Mouse (Mus musculus) embryonic facial prominence, embryonic 12.5 days (tissue): ENCODE measurements around the gene Tradd. TPM values are rescaled to one million over a fixed set of nuclear protein-coding genes. Genes with fewer than 3 reads are reported as not detected.
A peak's percentile ranks its signal among the peaks of the same experiment; 100 is the strongest.

Experiments used
- ATAC-seq: fragments of 200-750 bp; cut with Nextera tagmentation; 2 replicates; pipeline ENCODE4 v1.8.0; 2017; ENCODE audit not compliant: insufficient number of reproducible peaks, insufficient read depth, low FRiP score, low TSS enrichment
- H3K27ac ChIP-seq: fragments of 300-500 bp; sonication (generic); 2 replicates; pipeline ENCODE4 v1.5.1; 2016; ENCODE audit warnings: mild to moderate bottlenecking
- H3K27me3 ChIP-seq: fragments of 300-500 bp; sonication (generic); 2 replicates; pipeline ENCODE4 v1.6.1; 2016; ENCODE audit warnings: mild to moderate bottlenecking, moderate library complexity
- H3K36me3 ChIP-seq: fragments of 300-500 bp; sonication (generic); 2 replicates; pipeline ENCODE4 v1.6.1; 2016; ENCODE audit warnings: mild to moderate bottlenecking
- H3K4me1 ChIP-seq: fragments of 300-500 bp; sonication (generic); 2 replicates; pipeline ENCODE4 v1.6.1; 2016
- H3K4me2 ChIP-seq: fragments of 300-500 bp; sonication (generic); replicated peaks from 2 replicates; pipeline ENCODE4 v1.6.1; 2016; ENCODE audit warnings: mild to moderate bottlenecking, moderate library complexity
- H3K4me3 ChIP-seq: fragments of 300-500 bp; sonication (generic); 2 replicates; pipeline ENCODE4 v1.5.1; 2016; ENCODE audit warnings: mild to moderate bottlenecking
- H3K9ac ChIP-seq: fragments of 300-500 bp; sonication (generic); 2 replicates; pipeline ENCODE4 v1.6.1; 2016; ENCODE audit warnings: mild to moderate bottlenecking, moderate library complexity
- H3K9me3 ChIP-seq: fragments of 300-500 bp; sonication (generic); 2 replicates; pipeline ENCODE4 v1.6.1; 2016; ENCODE audit warnings: mild to moderate bottlenecking, moderate library complexity
- WGBS: fragments of 180-500 bp; shearing (Covaris S2); methylation state at CpG from one replicate; pipeline ENCODE4 v1.1.7; 2016; 5-methylcytosine and 5-hydroxymethylcytosine counted together
- polyA plus RNA-seq: library from polyadenylated mRNA; unstranded; fragments of >200 nt; fragmentation: Nextera tagmentation; extraction: Ambion mirVana; gene quantifications from 2 replicates; pipeline ENCODE4 v1.2.1, GENCODE M21; 2016

The Tradd gene
- polyA plus RNA-seq, 1 experiment from 2014 or later: 17.4 TPM

DNA sequence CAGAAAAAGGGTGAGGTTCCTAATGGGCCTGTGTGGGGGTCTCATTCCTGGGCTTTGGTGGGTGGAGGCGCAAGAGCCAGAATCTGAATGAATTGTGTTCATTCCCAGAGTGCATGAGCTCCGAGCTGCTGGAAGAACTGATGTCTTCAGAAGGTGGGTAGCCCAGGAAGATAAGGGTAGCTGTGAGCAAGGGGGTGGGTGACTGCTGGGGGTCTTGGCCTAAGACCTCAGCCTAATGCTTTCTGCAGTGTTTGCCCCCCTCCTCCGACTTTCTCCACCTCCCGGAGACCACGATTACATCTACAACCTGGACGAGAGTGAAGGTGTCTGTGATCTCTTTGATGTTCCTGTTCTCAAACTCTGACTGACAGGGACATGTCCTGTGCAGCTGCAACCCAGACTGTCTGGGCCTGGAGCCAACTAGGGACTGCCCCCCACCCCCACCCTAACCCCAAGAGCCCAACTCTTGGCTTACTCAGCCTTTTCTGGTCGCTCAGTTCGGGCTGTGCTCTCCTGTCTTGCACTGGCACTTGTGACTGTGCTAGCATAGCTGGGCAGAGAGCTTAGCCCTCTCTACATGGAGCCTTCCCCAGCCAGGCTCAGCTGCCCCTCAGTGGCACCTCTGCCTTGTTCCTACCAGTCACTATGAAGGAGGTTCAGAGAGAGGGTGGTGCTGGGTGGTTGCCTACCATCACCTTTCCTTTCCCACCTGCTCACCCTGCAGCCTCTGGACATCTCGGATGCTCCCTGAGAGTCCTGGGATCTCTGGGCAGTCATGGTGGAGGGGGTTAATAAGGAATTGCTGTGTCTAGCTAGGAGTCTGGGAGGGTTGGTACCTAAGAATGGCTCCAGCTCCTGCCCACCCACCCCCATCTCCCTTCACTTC is 40.2 kb upstream of the Tradd start:
- no peak overlapping the region for H3K4me2 ChIP-seq
- no peak for ATAC-seq
- peak overlapping the region; percentile 51; the same call in 1 of the 2 replicates for H3K27ac ChIP-seq

DNA sequence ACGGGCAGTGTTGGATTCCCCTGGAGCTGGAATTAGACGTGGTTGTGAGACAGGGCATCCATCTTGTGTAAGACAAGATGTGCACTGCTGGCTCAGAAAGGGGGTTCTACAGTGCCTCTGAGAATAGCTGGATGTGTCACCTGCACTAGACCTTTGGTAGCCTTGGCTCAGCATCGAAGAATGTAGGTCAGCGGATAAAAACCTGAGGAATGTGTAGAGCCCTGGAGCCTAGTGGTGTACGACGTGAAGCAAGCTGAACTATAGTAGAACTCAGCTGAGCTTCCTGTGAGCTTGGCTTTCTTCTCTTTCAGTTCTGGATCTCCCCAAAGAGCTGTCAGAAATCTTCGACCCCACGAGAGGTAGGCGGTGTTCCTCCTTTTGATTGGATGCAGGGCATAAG is 39.5 kb upstream of the Tradd start:
- Histone ChIP-seq H3K27me3 (no peaks in the 10 kb centered on the region), H3K4me3 (no peak overlapping the region), H3K9me3 (no peaks in the 10 kb centered on the region), H3K27ac (0 out of 2 replicates have a peak overlapping the region, but pooled peaks have one; percentile 51), H3K4me1 (peaks cover 28% of the 10 kb centered on the region), H3K4me2 (no peak overlapping the region), H3K36me3 (peaks cover 76% of the 10 kb centered on the region), H3K9ac (no peak overlapping the region)
- whole genome bisulfite sequencing: 88% methylated on average over 9 of the region's 9 CpGs
- no peak for ATAC-seq

More for the DNA sequence above, 40.2 kb upstream of the Tradd start:
- peaks cover 25% of the 10 kb centered on the region for H3K4me1 ChIP-seq
- WGBS: 69% methylated on average over 9 of the region's 9 CpGs
- H3K4me3 ChIP-seq: no peak overlapping the region
- no peaks in the 10 kb centered on the region for H3K27me3 ChIP-seq
- peaks cover 73% of the 10 kb centered on the region for H3K36me3 ChIP-seq
- H3K9me3 ChIP-seq: no peaks in the 10 kb centered on the region
- H3K9ac ChIP-seq: no peak overlapping the region

- no peak for ATAC-seq
- Histone ChIP-seq H3K36me3 (peaks cover 72% of the 10 kb centered on the region), H3K9me3 (no peaks in the 10 kb centered on the region), H3K27me3 (no peaks in the 10 kb centered on the region), H3K27ac (no peak overlapping the region), H3K4me1 (peaks cover 32% of the 10 kb centered on the region), H3K4me2 (no peak overlapping the region), H3K4me3 (no peak overlapping the region), H3K9ac (no peak overlapping the region)
- WGBS: 87% methylated on average over 8 of the region's 8 CpGs
These were observed 39.0 kb upstream of the Tradd start for GRCm38 (mm10) chr8:105303396-105303795.

GRCm38 (mm10) chr8:105299962-105300361 is 35.6 kb upstream of the Tradd start:
- Histone ChIP-seq H3K9ac (no peak overlapping the region), H3K27ac (no peak overlapping the region), H3K4me1 (peaks cover 19% of the 10 kb centered on the region), H3K27me3 (no peaks in the 10 kb centered on the region), H3K4me3 (no peak overlapping the region), H3K36me3 (peaks cover 54% of the 10 kb centered on the region), H3K9me3 (no peaks in the 10 kb centered on the region), H3K4me2 (no peak overlapping the region)
- 92% methylated on average over 8 of the region's 8 CpGs for WGBS
- no peak for ATAC-seq

DNA sequence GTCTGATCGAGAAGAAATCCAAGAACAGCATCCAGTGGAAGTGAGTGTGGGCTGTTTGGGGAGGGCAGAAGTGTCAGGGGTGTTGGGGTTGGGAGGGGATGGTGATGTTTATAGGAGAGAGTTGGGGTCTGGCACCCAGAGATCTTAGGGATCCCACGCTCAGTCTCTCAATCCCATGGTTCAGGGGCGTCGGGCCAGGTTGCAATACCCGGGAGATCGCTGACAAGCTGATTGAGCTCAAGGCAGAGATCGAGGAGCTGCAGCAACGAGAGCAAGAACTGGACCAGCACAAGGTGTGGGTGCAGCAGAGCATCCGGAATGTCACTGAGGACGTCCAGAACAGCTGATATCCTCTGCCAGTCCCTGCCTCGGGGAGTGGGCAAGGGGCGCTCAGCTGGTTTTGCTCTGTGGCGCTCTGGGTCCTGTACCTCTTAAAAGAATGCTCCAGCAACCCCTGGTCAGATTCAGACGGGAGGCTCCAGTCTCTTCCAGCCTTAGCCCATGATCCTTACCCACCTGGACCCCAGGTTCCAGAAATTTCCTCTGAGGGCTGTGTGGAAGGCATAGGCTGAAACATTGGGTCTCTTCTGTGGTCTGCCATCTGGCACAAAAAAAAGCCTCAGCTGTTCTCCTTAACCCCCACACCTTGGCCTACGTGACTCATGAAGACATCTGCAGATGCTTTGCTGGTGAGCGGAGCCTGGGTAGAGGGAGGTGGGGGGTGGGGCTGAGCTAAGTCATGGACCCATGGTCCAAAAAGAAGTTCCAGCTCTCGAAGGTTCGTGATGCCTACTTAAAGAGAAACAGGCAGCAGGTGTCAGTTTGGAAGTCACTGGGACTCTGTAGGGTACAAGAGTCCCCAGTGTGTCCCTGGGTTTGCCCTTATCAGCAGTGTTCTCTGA is 34.2 kb upstream of the Tradd start:
- Histone ChIP-seq H3K27ac (no peak overlapping the region), H3K4me3 (peak overlapping the region; percentile 96), H3K36me3 (peaks cover 45% of the 10 kb centered on the region), H3K9me3 (no peaks in the 10 kb centered on the region), H3K27me3 (0 out of 2 replicates have a peak, but pooled peaks cover 3% of the 10 kb centered on the region), H3K4me1 (peaks cover 11% of the 10 kb centered on the region), H3K4me2 (peak overlapping the region; percentile 98), H3K9ac (peak overlapping the region; percentile 93)
- WGBS: 55% methylated on average over 18 of the region's 18 CpGs
- ATAC-seq: no peak

DNA sequence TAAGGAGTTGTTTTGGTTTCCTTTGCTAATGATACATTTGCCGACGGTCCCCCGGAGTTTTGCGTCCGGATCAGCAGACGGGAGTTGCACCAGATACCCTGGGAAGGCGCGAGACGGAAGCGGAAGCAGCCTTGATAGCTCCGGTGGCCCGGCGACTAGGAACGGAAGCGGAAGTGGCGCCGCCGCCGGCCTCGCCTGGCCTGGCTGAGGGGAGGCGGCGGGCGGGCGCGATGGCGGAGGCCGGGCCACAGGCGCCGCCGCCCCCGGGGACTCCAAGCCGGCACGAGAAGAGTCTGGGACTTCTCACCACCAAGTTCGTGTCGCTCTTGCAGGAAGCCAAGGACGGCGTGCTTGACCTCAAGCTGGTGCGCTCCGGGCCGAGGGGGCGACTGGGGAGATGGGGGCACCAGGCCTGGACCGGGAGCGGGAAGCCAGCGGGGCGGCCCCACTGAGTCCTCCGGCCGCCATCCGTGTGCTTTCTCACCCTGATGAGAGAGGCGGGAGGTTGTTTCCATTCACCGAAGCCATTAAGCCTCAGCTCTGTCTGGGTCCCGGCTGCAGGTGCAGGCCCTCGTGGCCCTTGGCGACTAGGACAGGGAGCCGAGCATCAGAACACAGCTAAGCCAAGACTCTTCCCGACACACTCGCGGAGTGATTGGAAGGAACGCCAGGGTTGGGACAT is 33.2 kb upstream of the Tradd start, which contains the start of gene E2f4:
Gene E2f4, plus strand, starts transcription at position 153 of the 682 bp plus-strand sequence.
- peaks cover 8% of the 10 kb centered on the region; the same call in 1 of the 2 replicates for H3K27me3 ChIP-seq
- peak; percentile 73 for ATAC-seq

GRCm38 (mm10) chr8:105295895-105296573 is 31.6 kb upstream of the Tradd start, which contains the start of gene Exoc3l:
TSS of gene Exoc3l (minus strand) at chr8:105296101.
- H3K4me1 ChIP-seq: peaks cover 11% of the 10 kb centered on the region
- H3K27ac ChIP-seq: no peak within 1 kb of the TSS
- no peaks in the 10 kb centered on the region for H3K9me3 ChIP-seq
- peak within 1 kb of the TSS; percentile 96 for H3K4me3 ChIP-seq
- H3K27me3 ChIP-seq: peaks cover 8% of the 10 kb centered on the region; the same call in 1 of the 2 replicates
- ATAC-seq: no peak
- WGBS: 66% methylated on average over 11 of the region's 11 CpGs
- H3K36me3 ChIP-seq: peaks cover 20% of the 10 kb centered on the region
- no peak within 1 kb of the TSS for H3K9ac ChIP-seq
- H3K4me2 ChIP-seq: peak within 1 kb of the TSS; percentile 98

More for the DNA sequence above, 33.2 kb upstream of the Tradd start, which contains the start of gene E2f4:
- under 1% methylated on average over 53 of the region's 58 CpGs for WGBS
- peaks cover 11% of the 10 kb centered on the region for H3K4me1 ChIP-seq
- peak within 1 kb of the TSS; percentile 50; the same call in 1 of the 2 replicates for H3K27ac ChIP-seq
- H3K9ac ChIP-seq: peak within 1 kb of the TSS; percentile 93
- no peaks in the 10 kb centered on the region for H3K9me3 ChIP-seq
- H3K4me2 ChIP-seq: peak within 1 kb of the TSS; percentile 98
- peak within 1 kb of the TSS; percentile 96 for H3K4me3 ChIP-seq
- H3K36me3 ChIP-seq: peaks cover 36% of the 10 kb centered on the region

DNA sequence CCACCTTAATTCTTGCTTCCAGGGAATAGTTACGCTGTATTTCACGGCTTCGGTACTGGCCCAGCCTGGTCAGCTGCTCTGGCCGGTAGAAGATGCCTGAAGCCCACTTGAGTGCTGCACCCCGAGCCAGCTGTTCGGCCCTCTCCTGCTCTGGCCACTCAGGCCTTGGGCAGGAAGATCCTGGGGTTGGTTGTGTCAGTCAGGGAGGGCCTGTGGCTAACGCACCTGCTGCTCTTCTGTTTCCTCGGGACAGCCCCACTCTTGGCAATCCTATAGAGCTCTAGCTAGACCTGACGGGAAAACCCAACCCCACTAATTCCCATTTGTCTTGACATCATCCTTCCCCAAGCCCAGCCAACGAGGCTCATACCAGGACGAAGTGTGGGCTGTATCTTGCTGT is 30.8 kb upstream of the Tradd start:
- H3K36me3 ChIP-seq: peaks cover 12% of the 10 kb centered on the region
- ATAC-seq: no peak
- peaks cover 17% of the 10 kb centered on the region for H3K4me1 ChIP-seq
- H3K27ac ChIP-seq: no peak overlapping the region
- peaks cover 14% of the 10 kb centered on the region for H3K27me3 ChIP-seq
- H3K9ac ChIP-seq: no peak overlapping the region
- H3K4me3 ChIP-seq: no peak overlapping the region
- H3K4me2 ChIP-seq: no peak overlapping the region
- WGBS: 73% methylated on average over 11 of the region's 11 CpGs
- no peaks in the 10 kb centered on the region for H3K9me3 ChIP-seq

DNA sequence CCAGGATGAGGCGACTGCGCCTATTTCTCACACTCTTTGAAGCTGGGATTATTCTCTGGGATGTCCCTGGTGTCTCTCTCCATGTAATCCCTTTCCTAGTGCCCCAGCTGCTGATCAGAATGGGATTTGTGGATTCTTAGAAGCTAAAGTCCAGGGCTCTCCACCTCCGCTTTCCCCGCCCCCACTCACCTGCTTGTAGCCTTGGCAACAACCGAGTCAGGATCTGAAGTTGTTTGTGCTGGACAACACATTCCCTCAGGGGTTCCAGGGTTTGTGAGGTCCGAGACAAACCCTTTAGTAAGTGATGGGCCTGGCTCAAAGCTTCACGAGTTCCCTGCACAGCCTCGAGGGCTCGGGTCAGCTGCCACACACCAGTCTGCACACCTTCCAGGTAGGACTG is 30.4 kb upstream of the Tradd start:
- Histone ChIP-seq H3K27me3 (peaks cover 19% of the 10 kb centered on the region), H3K9me3 (no peaks in the 10 kb centered on the region), H3K9ac (no peak overlapping the region), H3K4me2 (0 out of 2 replicates have a peak overlapping the region, but pooled peaks have one; percentile 8), H3K4me3 (no peak overlapping the region), H3K36me3 (peaks cover 7% of the 10 kb centered on the region), H3K4me1 (peaks cover 22% of the 10 kb centered on the region), H3K27ac (no peak overlapping the region)
- no peak for ATAC-seq
- 62% methylated on average over 9 of the region's 9 CpGs for WGBS

DNA sequence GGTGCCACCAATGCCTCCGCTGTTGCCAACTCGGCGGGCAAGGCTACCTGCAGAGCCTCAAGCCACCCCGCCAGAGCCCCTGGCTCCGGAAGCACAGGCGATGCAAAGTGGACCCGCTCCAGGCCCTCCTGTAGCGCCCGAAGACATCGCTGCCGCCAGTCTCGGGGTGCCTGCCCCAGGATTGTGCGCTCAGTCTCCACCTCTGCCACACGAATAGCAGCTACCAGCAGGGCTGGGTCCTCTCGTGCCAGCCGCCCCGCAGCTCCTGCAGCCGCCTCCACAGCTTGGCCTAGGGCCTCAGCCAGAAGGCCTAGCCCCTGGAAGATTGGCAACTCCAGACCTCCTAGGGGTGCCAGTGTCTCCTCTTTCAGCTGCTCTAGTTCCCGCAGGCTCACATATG is 29.0 kb upstream of the Tradd start:
- H3K4me2 ChIP-seq: no peak overlapping the region
- no peak overlapping the region for H3K9ac ChIP-seq
- H3K27ac ChIP-seq: no peak overlapping the region
- no peak overlapping the region for H3K4me3 ChIP-seq
- H3K36me3 ChIP-seq: no peaks in the 10 kb centered on the region
- no peak for ATAC-seq
- 68% methylated on average over 19 of the region's 19 CpGs for WGBS
- no peaks in the 10 kb centered on the region for H3K9me3 ChIP-seq
- peaks cover 19% of the 10 kb centered on the region for H3K27me3 ChIP-seq
- H3K4me1 ChIP-seq: peaks cover 22% of the 10 kb centered on the region
